Mouse (Mus musculus) C2C12 (cell line): ENCODE measurements around the gene C1ql3. TPM values are rescaled to one million over a fixed set of nuclear protein-coding genes. Genes with fewer than 3 reads are reported as not detected.

Experiments
- H3K27me3 ChIP-seq: one replicate; pipeline ENCODE4 v1.6.1; 2011; ENCODE audit not compliant: control insufficient read depth, insufficient read depth, insufficient read length
- H3K36me3 ChIP-seq: one replicate; pipeline ENCODE4 v1.6.1; 2011; ENCODE audit not compliant: control insufficient read depth, insufficient read depth
- H3K4me3 ChIP-seq: one replicate; pipeline ENCODE4 v1.5.1; 2011; ENCODE audit warnings: mild to moderate bottlenecking, control low read depth; ENCODE audit not compliant: poor library complexity, insufficient read depth, severe bottlenecking
- H3K79me2 ChIP-seq: one replicate; pipeline ENCODE4 v1.6.1; 2011; ENCODE audit not compliant: control insufficient read depth, insufficient read depth
- H3K79me3 ChIP-seq: one replicate; pipeline ENCODE4 v1.6.1; 2011; ENCODE audit warnings: low read depth, control low read depth
- H3ac ChIP-seq: one replicate; pipeline ENCODE3; 2011; ENCODE audit warnings: low read depth; ENCODE audit not compliant: control insufficient read depth, insufficient read length
- CEBPB ChIP-seq: IDR thresholded peaks from one replicate; pipeline ENCODE4 v1.6.1; 2011; ENCODE audit warnings: low read depth, mild to moderate bottlenecking, control low read depth, moderate library complexity
- CTCF ChIP-seq: IDR thresholded peaks from one replicate; pipeline ENCODE4 v1.5.1; 2011; ENCODE audit not compliant: control insufficient read depth, insufficient read depth, insufficient read length
- FOSL1 ChIP-seq: IDR thresholded peaks from one replicate; pipeline ENCODE4 v1.8.0; 2011; ENCODE audit warnings: mild to moderate bottlenecking, low read length; ENCODE audit not compliant: poor library complexity, insufficient read depth, severe bottlenecking
- MAX ChIP-seq: IDR thresholded peaks from one replicate; pipeline ENCODE4 v1.6.1; 2011; ENCODE audit warnings: mild to moderate bottlenecking, control low read depth
- MYOD1 ChIP-seq: IDR thresholded peaks from one replicate; pipeline ENCODE4 v1.6.1; 2011; ENCODE audit warnings: low read depth; ENCODE audit not compliant: control insufficient read depth, insufficient read length
- MYOG ChIP-seq: IDR thresholded peaks from one replicate; pipeline ENCODE4 v1.6.1; 2011; ENCODE audit not compliant: control insufficient read depth, insufficient read length; ENCODE audit errors: extremely low read depth
- USF1 ChIP-seq: IDR thresholded peaks from one replicate; pipeline ENCODE4 v1.6.1; 2011; ENCODE audit warnings: low read depth, mild to moderate bottlenecking, control low read depth, moderate library complexity
- polyA plus RNA-seq: library from polyadenylated mRNA; unstranded; fragments of >200 nt; fragmentation: generic; extraction: Trizol; gene quantifications from one replicate; pipeline ENCODE4 v1.2.1, GENCODE M21; 2012; ENCODE audit warnings: missing spikeins

The C1ql3 gene
- polyA plus RNA-seq, 1 experiment, result not detected

- Histone ChIP-seq H3K79me2 (no peaks in the 10 kb centered on the region), H3ac (no peak overlapping the region), H3K4me3 (no peak overlapping the region), H3K27me3 (peaks cover 8% of the 10 kb centered on the region), H3K79me3 (no peaks in the 10 kb centered on the region), H3K36me3 (no peaks in the 10 kb centered on the region)
- TF ChIP-seq USF1 (no peak), CEBPB (no peak), MYOD1 (no peak), MAX (no peak), CTCF (no peak), FOSL1 (no peak), MYOG (no peak)
Measured at GRCm38 (mm10) chr2:13018861-13019260, 7.3 kb upstream of the C1ql3 start.

- Histone ChIP-seq H3K4me3 (no peak overlapping the region), H3K79me3 (no peaks in the 10 kb centered on the region), H3K36me3 (no peaks in the 10 kb centered on the region), H3ac (no peak overlapping the region), H3K79me2 (no peaks in the 10 kb centered on the region), H3K27me3 (peaks cover 8% of the 10 kb centered on the region)
- TF ChIP-seq CTCF (no peak), MAX (no peak), MYOD1 (no peak), MYOG (no peak), CEBPB (no peak), USF1 (no peak), FOSL1 (no peak)
Measured at GRCm38 (mm10) chr2:13018382-13018781, 6.8 kb upstream of the C1ql3 start.

GRCm38 (mm10) chr2:13011973-13012372 is 367 bp upstream of the C1ql3 start:
- no peaks in the 10 kb centered on the region for H3K79me2 ChIP-seq
- TF ChIP-seq USF1, result no peak
- TF ChIP-seq FOSL1, result no peak
- TF ChIP-seq MYOD1, result no peak
- TF ChIP-seq MAX, result no peak
- no peak for TF ChIP-seq MYOG
- H3K79me3 ChIP-seq, result no peaks in the 10 kb centered on the region
- peaks cover 23% of the 10 kb centered on the region for H3K27me3 ChIP-seq
- no peak overlapping the region for H3K4me3 ChIP-seq
- no peak overlapping the region for H3ac ChIP-seq
- H3K36me3 ChIP-seq, result no peaks in the 10 kb centered on the region

GRCm38 (mm10) chr2:13010460-13011341 is 905 bp downstream of the C1ql3 start:
- no peak overlapping the region for H3K4me3 ChIP-seq
- no peaks in the 10 kb centered on the region for H3K36me3 ChIP-seq
- TF ChIP-seq FOSL1 (no peak), USF1 (no peak), CTCF (peak; percentile 12), MYOG (no peak)
- H3ac ChIP-seq, result no peak overlapping the region
- H3K79me2 ChIP-seq, result no peaks in the 10 kb centered on the region
- peaks cover 23% of the 10 kb centered on the region for H3K27me3 ChIP-seq
- no peaks in the 10 kb centered on the region for H3K79me3 ChIP-seq

GRCm38 (mm10) chr2:13010030-13010459 is 1.6 kb downstream of the C1ql3 start:
- TF ChIP-seq FOSL1 (no peak), USF1 (no peak), CEBPB (no peak), MAX (no peak), CTCF (no peak), MYOG (no peak), MYOD1 (no peak)
- Histone ChIP-seq H3K27me3 (peaks cover 23% of the 10 kb centered on the region), H3ac (no peak overlapping the region), H3K79me3 (no peaks in the 10 kb centered on the region), H3K79me2 (no peaks in the 10 kb centered on the region), H3K36me3 (no peaks in the 10 kb centered on the region), H3K4me3 (no peak overlapping the region)
